Mouse (Mus musculus): ENCODE results near the gene Hoxc13. TPM values are rescaled to one million over a fixed set of nuclear protein-coding genes. Genes with fewer than 3 reads are reported as not detected.

The Hoxc13 gene
- polyA plus RNA-seq, 1 experiment from 2014 or later, result not detected

Small RNAs within 50 kb of the gene (microRNA-seq; reads per million reads assigned to microRNA genes)
- gene Mir196a-2, result 1.2 reads per million

Other genes starting within 250 kb of the Hoxc13 start
- gene Atp5g2, start 248.8 kb upstream of the Hoxc13 start, polyA plus RNA-seq (2015; fragmentation: Nextera tagmentation; extraction: Ambion mirVana), result 58.9 and 59.1 TPM in 2 replicates
- 41.9 and 51.1 TPM in 2 replicates for gene Calcoco1, start 198.9 kb upstream of the Hoxc13 start, polyA plus RNA-seq (2015; fragmentation: Nextera tagmentation; extraction: Ambion mirVana)
- gene Hoxc12, start 15.7 kb downstream of the Hoxc13 start, polyA plus RNA-seq (2015; fragmentation: Nextera tagmentation; extraction: Ambion mirVana), result not detected in 2 replicates
- gene Hoxc11, start 33.3 kb downstream of the Hoxc13 start, polyA plus RNA-seq (2015; fragmentation: Nextera tagmentation; extraction: Ambion mirVana), result not detected in 2 replicates
- gene Hoxc10, start 45.7 kb downstream of the Hoxc13 start, polyA plus RNA-seq (2015; fragmentation: Nextera tagmentation; extraction: Ambion mirVana), result not detected in 2 replicates
- 0.09 TPM in 1 of 2 replicates, not detected in the other for gene Hoxc5, start 46.3 kb downstream of the Hoxc13 start, polyA plus RNA-seq (2015; fragmentation: Nextera tagmentation; extraction: Ambion mirVana)
- not detected in 2 replicates for gene Hoxc9, start 55.3 kb downstream of the Hoxc13 start, polyA plus RNA-seq (2015; fragmentation: Nextera tagmentation; extraction: Ambion mirVana)
- gene Hoxc8, start 69.5 kb downstream of the Hoxc13 start, polyA plus RNA-seq (2015; fragmentation: Nextera tagmentation; extraction: Ambion mirVana), result not detected in 2 replicates
- gene Hoxc6, start 77.2 kb downstream of the Hoxc13 start, polyA plus RNA-seq (2015; fragmentation: Nextera tagmentation; extraction: Ambion mirVana), result not detected in 2 replicates
- gene Hoxc4, start 97.8 kb downstream of the Hoxc13 start, polyA plus RNA-seq (2015; fragmentation: Nextera tagmentation; extraction: Ambion mirVana), result 0.10 and 0.11 TPM in 2 replicates
- 26.8 and 27.7 TPM in 2 replicates for gene Smug1, start 246.0 kb downstream of the Hoxc13 start, polyA plus RNA-seq (2015; fragmentation: Nextera tagmentation; extraction: Ambion mirVana)